Mouse (Mus musculus) stomach, postnatal 0 days (tissue): ENCODE data around the gene Pygo1. TPM values are rescaled to one million over a fixed set of nuclear protein-coding genes. Genes with fewer than 3 reads are reported as not detected.

Experiments used
- ATAC-seq: fragments of 200-750 bp; cut with Nextera tagmentation; 2 replicates; pipeline ENCODE4 v1.8.0; 2017; ENCODE audit not compliant: low FRiP score, low TSS enrichment
- DNase-seq: peaks from one replicate; pipeline ENCODE4 v3.0.0-alpha.2; 2016; ENCODE audit warnings: low spot score
- H3K27ac ChIP-seq: fragments of 300-500 bp; sonication (generic); replicated peaks from 2 replicates; pipeline ENCODE4 v1.5.1; 2014; ENCODE audit warnings: mild to moderate bottlenecking, control low read depth
- H3K27me3 ChIP-seq: fragments of 300-500 bp; sonication (generic); 2 replicates; pipeline ENCODE4 v1.6.1; 2014; ENCODE audit warnings: low read length; ENCODE audit not compliant: control insufficient read depth, insufficient read depth
- H3K36me3 ChIP-seq: fragments of 300-500 bp; sonication (generic); 2 replicates; pipeline ENCODE4 v1.6.1; 2014; ENCODE audit warnings: low read length, mixed read lengths; ENCODE audit not compliant: control insufficient read depth, insufficient read depth
- H3K4me1 ChIP-seq: fragments of 300-500 bp; sonication (generic); replicated peaks from 2 replicates; pipeline ENCODE4 v1.6.1; 2014; ENCODE audit warnings: antibody characterized with exemption; ENCODE audit not compliant: control insufficient read depth, insufficient read depth
- H3K4me2 ChIP-seq: fragments of 300-500 bp; sonication (generic); replicated peaks from 2 replicates; pipeline ENCODE4 v1.6.1; 2014; ENCODE audit warnings: low read depth, mild to moderate bottlenecking, control low read depth, moderate library complexity
- H3K4me3 ChIP-seq: fragments of 300-500 bp; sonication (generic); 2 replicates; pipeline ENCODE4 v1.5.1; 2014; ENCODE audit warnings: low read depth, low read length, control low read depth
- H3K9ac ChIP-seq: fragments of 300-500 bp; sonication (generic); 2 replicates; pipeline ENCODE4 v1.6.1; 2014; ENCODE audit warnings: mild to moderate bottlenecking, low read length, control low read depth, mixed read lengths
- H3K9me3 ChIP-seq: fragments of 300-500 bp; sonication (generic); 2 replicates; pipeline ENCODE4 v1.6.1; 2016; ENCODE audit warnings: low read length; ENCODE audit not compliant: control insufficient read depth
- CTCF ChIP-seq: IDR thresholded peaks from 2 replicates; pipeline ENCODE4 v1.5.1; 2016; ENCODE audit warnings: antibody characterized with exemption, low read depth, mild to moderate bottlenecking, moderate library complexity
- EP300 ChIP-seq: optimal IDR thresholded peaks from 2 replicates; pipeline ENCODE3; 2016; ENCODE audit warnings: antibody characterized with exemption
- WGBS: fragments of 180-500 bp; shearing (Covaris S2); extraction: QIAGEN DNeasy Blood & Tissue Kit; methylation state at CpG from one replicate; pipeline ENCODE4 v1.1.7; 2014; 5-methylcytosine and 5-hydroxymethylcytosine counted together
- polyA plus RNA-seq: library from polyadenylated mRNA; unstranded; fragments of >200 nt; fragmentation: Nextera tagmentation; extraction: Ambion mirVana; gene quantifications from 2 replicates; pipeline ENCODE4 v1.2.1, GENCODE M21; 2015

Pygo1 gene
- polyA plus RNA-seq, 1 experiment from 2014 or later: 1.1 TPM

DNA sequence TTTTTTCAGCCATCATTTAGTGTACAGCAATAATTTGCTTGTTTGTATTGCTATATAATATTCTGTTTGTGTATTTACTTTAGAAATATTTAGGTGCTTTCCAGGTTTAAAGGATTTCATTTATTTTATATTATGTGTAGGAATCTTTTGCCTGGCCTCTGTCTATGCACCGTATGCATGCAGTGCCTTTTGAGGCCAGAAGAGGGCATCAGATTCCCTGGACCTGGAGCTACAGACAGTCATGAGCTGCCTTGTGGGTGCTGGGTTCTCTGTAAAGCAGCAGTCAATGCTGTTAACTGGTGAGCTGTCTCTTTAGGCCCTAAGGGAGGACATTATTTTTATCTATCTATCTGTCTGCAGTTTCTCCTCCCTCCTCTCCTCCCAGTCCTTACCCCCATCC is 30.1 kb downstream of the Pygo1 start:
- H3K9ac ChIP-seq: no peak overlapping the region
- DNase-seq: peak; percentile 41
- ATAC-seq: 0 out of 2 replicates have a peak, but pooled peaks have one; percentile 52

DNA sequence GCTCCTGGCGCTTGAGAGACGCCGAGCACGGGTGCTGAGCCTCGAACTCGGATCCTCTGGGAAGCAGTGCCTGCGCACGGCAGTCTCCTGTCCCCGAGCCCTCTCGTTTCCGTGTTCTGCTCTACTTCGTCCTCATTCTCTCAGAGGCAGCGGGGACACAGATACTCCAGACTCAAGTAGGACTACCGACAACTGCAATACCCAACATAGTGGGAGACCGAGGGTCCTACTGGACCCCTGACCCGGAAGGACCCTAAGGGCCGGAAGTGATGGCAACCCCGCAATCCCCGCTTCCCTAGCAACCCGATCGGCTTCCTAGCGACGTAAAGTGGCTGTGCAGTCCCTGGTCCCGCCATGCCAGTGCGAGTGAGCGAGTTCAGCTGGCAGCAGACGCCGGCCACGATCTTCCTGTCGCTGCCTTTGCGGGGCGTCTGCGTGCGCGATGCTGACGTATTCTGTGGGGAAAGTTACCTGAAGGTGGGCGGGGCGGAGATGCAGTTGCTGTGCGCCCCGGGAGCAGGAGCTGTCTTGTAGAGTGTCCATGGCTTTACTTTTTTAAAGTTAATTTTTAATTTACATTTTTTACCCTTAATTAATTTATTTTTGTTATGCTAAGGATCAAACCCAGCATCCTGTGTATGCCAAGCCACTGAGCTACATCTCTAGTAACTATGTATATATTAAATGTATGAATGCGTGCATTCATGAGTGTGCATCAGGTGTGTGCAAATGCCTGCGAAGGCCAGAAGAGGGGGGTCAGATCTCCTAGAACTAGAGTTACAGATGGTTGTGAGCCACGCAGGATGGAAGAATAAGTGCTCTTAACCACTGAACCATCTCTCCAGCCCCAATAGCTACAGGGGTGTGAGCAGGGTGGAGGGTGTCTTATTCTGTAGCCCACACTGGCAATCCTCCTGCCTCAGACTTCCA is 33.3 kb downstream of the Pygo1 start, which contains the start of the genes Dyx1c1 and Gm44503:
Gene Dyx1c1 (plus strand): TSS at position 265 of the 930 bp plus-strand sequence.
Gene Gm44503 (plus strand): TSS at position 332 of the 930 bp plus-strand sequence.
- DNase-seq (peak; percentile 82), ATAC-seq (peak; percentile 87)
- Histone ChIP-seq H3K9ac (peak within 1 kb of the TSS; percentile 53), H3K4me2 (peak within 1 kb of the TSS; percentile 63), H3K9me3 (no peaks in the 10 kb centered on the region), H3K27ac (no peak within 1 kb of the TSS), H3K27me3 (no peaks in the 10 kb centered on the region), H3K36me3 (no peaks in the 10 kb centered on the region), H3K4me3 (peak within 1 kb of the TSS; percentile 58), H3K4me1 (no peaks in the 10 kb centered on the region)
- TF ChIP-seq EP300 (no peak), CTCF (peak; percentile 18)
- 2% methylated on average over 43 of the region's 43 CpGs for WGBS

More for the DNA sequence above, 30.1 kb downstream of the Pygo1 start:
- H3K9me3 ChIP-seq: no peaks in the 10 kb centered on the region
- no peaks in the 10 kb centered on the region for H3K36me3 ChIP-seq
- WGBS: 26% methylated on average over 1 of the region's 1 CpGs
- H3K4me2 ChIP-seq: no peak overlapping the region
- no peaks in the 10 kb centered on the region for H3K27me3 ChIP-seq
- no peaks in the 10 kb centered on the region for H3K4me1 ChIP-seq
- peak; percentile 82 for TF ChIP-seq CTCF
- no peak for TF ChIP-seq EP300
- no peak overlapping the region for H3K27ac ChIP-seq
- no peak overlapping the region for H3K4me3 ChIP-seq

- TF ChIP-seq EP300 (no peak), CTCF (no peak)
- 70% methylated on average over 8 of the region's 8 CpGs for WGBS
Observed at GRCm38 (mm10) chr9:72961346-72961745, 35.9 kb downstream of the Pygo1 start.

DNA sequence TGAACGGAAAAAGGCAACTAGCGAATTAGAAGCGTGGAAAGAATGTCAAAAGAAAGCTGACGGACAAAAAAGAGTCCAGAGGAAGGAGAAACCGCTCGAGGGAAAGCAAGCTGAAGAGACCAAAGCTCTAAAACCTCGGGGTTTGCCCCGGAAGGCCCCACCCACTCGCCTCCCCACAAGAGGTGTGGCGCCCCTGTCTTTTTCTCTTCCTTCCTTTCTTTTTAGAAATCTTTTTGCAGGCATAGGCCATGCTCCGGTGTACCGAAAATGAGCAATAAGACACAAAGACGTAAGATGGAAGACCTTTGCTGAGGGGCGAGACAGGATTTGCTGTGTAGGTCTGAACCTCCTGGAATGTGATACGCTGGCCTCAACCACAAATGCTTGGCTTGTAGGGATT is 36.5 kb downstream of the Pygo1 start:
- DNase-seq: no peak
- TF ChIP-seq CTCF: no peak
- TF ChIP-seq EP300: no peak
- no peaks in the 10 kb centered on the region for H3K9me3 ChIP-seq
- no peak overlapping the region for H3K4me3 ChIP-seq
- no peak overlapping the region for H3K27ac ChIP-seq
- 74% methylated on average over 15 of the region's 15 CpGs for WGBS
- H3K4me2 ChIP-seq: no peak overlapping the region
- no peaks in the 10 kb centered on the region for H3K4me1 ChIP-seq
- H3K36me3 ChIP-seq: no peaks in the 10 kb centered on the region
- H3K9ac ChIP-seq: no peak overlapping the region
- no peaks in the 10 kb centered on the region for H3K27me3 ChIP-seq
- no peak for ATAC-seq

More at GRCm38 (mm10) chr9:72961346-72961745, 35.9 kb downstream of the Pygo1 start:
- H3K36me3 ChIP-seq: no peaks in the 10 kb centered on the region
- H3K4me2 ChIP-seq: no peak overlapping the region
- H3K9me3 ChIP-seq: no peaks in the 10 kb centered on the region
- H3K4me1 ChIP-seq: no peaks in the 10 kb centered on the region
- no peak overlapping the region for H3K4me3 ChIP-seq
- no peaks in the 10 kb centered on the region for H3K27me3 ChIP-seq
- no peak for DNase-seq
- no peak for ATAC-seq
- H3K9ac ChIP-seq: no peak overlapping the region
- H3K27ac ChIP-seq: no peak overlapping the region

GRCm38 (mm10) chr9:72968349-72969061 is 43.1 kb downstream of the Pygo1 start:
- Histone ChIP-seq H3K27me3 (no peaks in the 10 kb centered on the region), H3K4me1 (no peaks in the 10 kb centered on the region), H3K4me2 (no peak overlapping the region), H3K27ac (no peak overlapping the region), H3K9ac (no peak overlapping the region), H3K4me3 (no peak overlapping the region), H3K9me3 (no peaks in the 10 kb centered on the region), H3K36me3 (no peaks in the 10 kb centered on the region)
- ATAC-seq (peak; percentile 72), DNase-seq (peak; percentile 49)
- TF ChIP-seq EP300 (no peak), CTCF (peak; percentile 83)
- WGBS: 24% methylated on average over 11 of the region's 11 CpGs
